Comparison of ENCODE assay signal across 21 mouse cellular contexts in the genomic region with DNA sequence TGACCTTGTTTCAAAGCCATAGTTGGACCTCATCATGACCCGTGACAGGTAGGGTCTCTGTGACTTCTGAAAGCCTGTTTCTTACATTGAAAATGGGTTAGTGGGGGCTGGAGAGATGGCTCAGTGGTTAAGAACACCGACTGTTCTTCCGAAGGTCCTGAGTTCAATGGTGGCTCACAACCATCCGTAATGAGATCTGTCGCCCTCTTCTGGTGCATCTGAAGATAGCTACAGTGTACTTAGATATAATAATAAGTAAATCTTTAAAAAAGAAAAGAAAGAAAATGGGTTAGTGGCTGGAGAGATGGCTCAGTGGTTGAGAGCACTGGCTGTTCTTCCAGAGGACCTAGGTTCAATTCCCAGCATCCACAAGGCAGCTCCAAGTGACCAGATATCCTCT. TPM values are rescaled to one million over a fixed set of nuclear protein-coding genes. Genes with fewer than 3 reads are reported as not detected.
DNase-seq lines count a peak whose midpoint lies in the region; ATAC-seq and TF ChIP-seq lines count a peak whose summit lies in the region.
"Not testable (repeated sequence)": the region's sequence is repeated elsewhere in the genome, so short reads cannot be mapped to it uniquely, and the experiment has no call there.
"Had no signal": no experiment of that assay in that cellular context is flagged by ENCODE, and none has a peak within 500 bp of the region (broad histone marks: within the 10 kb centered on the region; RNA-seq: fewer than 3 reads in every experiment).

No protein-coding gene starts in this region.

- not testable (repeated sequence) for ATAC-seq in kidney, postnatal 0 days (replicated peaks; ENCODE audit: low FRiP score, low read depth); lung, postnatal 0 days

- not testable (repeated sequence) for H3K27me3 ChIP-seq in E14TG2a.4 (ENCODE audit: insufficient read depth, low read length); heart, adult 2 months (ENCODE audit: control insufficient read depth, insufficient read depth, low read length); kidney, postnatal 0 days (ENCODE audit: insufficient read depth, low read length); lung, postnatal 0 days (replicated peaks; ENCODE audit: insufficient read depth, low read length); splenic B cell, adult 2 months (ENCODE audit: control insufficient read depth, insufficient read depth, low read length, poor library complexity, severe bottlenecking)

- H3K4me3 ChIP-seq in E14TG2a.4 (replicated peaks; ENCODE audit: low read length); heart, adult 2 months; kidney, postnatal 0 days (replicated peaks; ENCODE audit: low read depth, low read length); lung, postnatal 0 days (ENCODE audit: low read depth, low read length): not testable (repeated sequence)

- H3K4me1 ChIP-seq in E14TG2a.4 (replicated peaks; ENCODE audit: low read depth, low read length) = peaks cover 89% of the 10 kb centered on the region
- H3K4me1 ChIP-seq in heart, adult 2 months (ENCODE audit: control insufficient read depth, insufficient read depth, low read length); kidney, postnatal 0 days (replicated peaks; ENCODE audit: insufficient read depth, low read length): not testable (repeated sequence)
- peaks cover 11% of the 10 kb centered on the region; the same call in 1 of the 2 replicates for H3K4me1 ChIP-seq in lung, postnatal 0 days (ENCODE audit: insufficient read depth, low read depth, low read length)

- peak; percentile 34 for TF ChIP-seq CTCF in E14TG2a.4 (conservative IDR thresholded peaks at IDR 0.05; ENCODE audit: low read length)
- peak; percentile 56 for TF ChIP-seq CTCF in heart, adult 2 months (IDR thresholded peaks at IDR 0.05)
- TF ChIP-seq CTCF in kidney, postnatal 0 days (IDR thresholded peaks at IDR 0.05; ENCODE audit: low read depth) = peak; percentile 53
- peak; percentile 59 for TF ChIP-seq CTCF in lung, postnatal 0 days (IDR thresholded peaks at IDR 0.05)

- 55% methylated on average over 5 of the region's 5 CpGs for WGBS in heart, adult 2 months
- WGBS in kidney, postnatal 0 days = 48% methylated on average over 5 of the region's 5 CpGs
- 49% methylated on average over 5 of the region's 5 CpGs for WGBS in lung, postnatal 0 days

- not testable (repeated sequence) for TF ChIP-seq EP300 in heart, adult 2 months (IDR thresholded peaks at IDR 0.05; ENCODE audit: insufficient read depth, low read depth, low read length); lung, postnatal 0 days (IDR thresholded peaks at IDR 0.05)

- not testable (repeated sequence) for H3K9me3 ChIP-seq in E14TG2a.4 (ENCODE audit: low read length); kidney, postnatal 0 days (replicated peaks; ENCODE audit: low read length); lung, postnatal 0 days (ENCODE audit: low read length)

- peaks cover 16% of the 10 kb centered on the region for H3K36me3 ChIP-seq in E14TG2a.4 (ENCODE audit: insufficient read depth, low read length)
- H3K36me3 ChIP-seq in heart, adult 2 months (ENCODE audit: control insufficient read depth, insufficient read depth, low read length); kidney, postnatal 0 days (ENCODE audit: insufficient read depth, low read length); lung, postnatal 0 days (ENCODE audit: insufficient read depth, low read length); splenic B cell, adult 2 months (ENCODE audit: control insufficient read depth, insufficient read depth, low read length, poor library complexity, severe bottlenecking): not testable (repeated sequence)

- H3K4me2 ChIP-seq in kidney, postnatal 0 days (ENCODE audit: low read length); lung, postnatal 0 days (replicated peaks; ENCODE audit: low read depth, low read length): not testable (repeated sequence)

- H3K9ac ChIP-seq in heart, adult 2 months (ENCODE audit: low read depth, low read length); kidney, postnatal 0 days (ENCODE audit: low read depth, low read length); lung, postnatal 0 days (replicated peaks; ENCODE audit: low read depth): not testable (repeated sequence)

- not testable (repeated sequence) for TF ChIP-seq POLR2A in heart, adult 2 months (IDR thresholded peaks at IDR 0.05; ENCODE audit: insufficient read depth, low read depth, low read length)

- H3K79me2 ChIP-seq in heart, adult 2 months (replicated peaks; ENCODE audit: control insufficient read depth, insufficient read depth, low read length) = not testable (repeated sequence)

- DNase-seq in cerebellum, postnatal 25 days = peak; percentile 4 to 20
- not testable (repeated sequence) for DNase-seq in heart, adult 2 months; kidney, postnatal 0 days (ENCODE audit: low spot score); lung, postnatal 0 days (ENCODE audit: low spot score)
- DNase-seq in layer of hippocampus, postnatal 10 days (ENCODE audit: low spot score in 2 of 2) = peak; percentile 2 to 7
- peak; percentile 33 for DNase-seq in splenic B cell, adult 2 months (ENCODE audit: low read depth, low spot score)

- intact Hi-C loops in heart, adult 2 months (cut with DNase I) = loop anchor here (5.0 kb wide), 1 partner anchor 131 kb away; a partner anchor contains a TSS

- not testable (repeated sequence) for H3K27ac ChIP-seq in heart, adult 2 months; kidney, postnatal 0 days; lung, postnatal 0 days (ENCODE audit: low read length)

RNA-seq across cellular contexts. Expression of a gene that starts 1.3 kb away (rescaled TPM):
- 10 to 100 TPM in 1 of 2 experiments, 1 to 10 TPM in 1; 9.7 to 12.2 TPM for total RNA-seq in heart, adult 2 months (2021)
- polyA plus RNA-seq in heart, adult 2 months (2012; rRNA removed) = 19.5 and 24.8 TPM in 2 replicates
- 16.0 and 18.1 TPM in 2 replicates for polyA plus RNA-seq in kidney, postnatal 0 days (2015; fragmentation: Nextera tagmentation; extraction: Ambion mirVana)
- total RNA-seq in layer of hippocampus, postnatal 10 days (2021) = 100 to 1,000 TPM; 155 to 158 TPM
- 24.4 and 29.1 TPM in 2 replicates for polyA plus RNA-seq in lung, postnatal 0 days (2015; fragmentation: Nextera tagmentation; extraction: Ambion mirVana)

RNA-seq across cellular contexts. Expression of a gene that starts 5.7 kb away (rescaled TPM):
- 1 to 10 TPM; 1.0 to 1.7 TPM for total RNA-seq in heart, adult 2 months (2021)
- 0.47 TPM in 1 of 2 replicates, not detected in the other for polyA plus RNA-seq in heart, adult 2 months (2012; rRNA removed)
- polyA plus RNA-seq in kidney, postnatal 0 days (2015; fragmentation: Nextera tagmentation; extraction: Ambion mirVana) = 10.2 and 11.1 TPM in 2 replicates
- 1 to 10 TPM in 1 of 2 experiments, not detected in 1; 1.2 TPM for total RNA-seq in layer of hippocampus, postnatal 10 days (2021)
- polyA plus RNA-seq in lung, postnatal 0 days (2015; fragmentation: Nextera tagmentation; extraction: Ambion mirVana) = 5.8 and 6.1 TPM in 2 replicates
- total RNA-seq: hematopoietic stem cell, adult 5-6 weeks; left cerebral cortex, postnatal 4 days; megakaryocyte progenitor cell, adult 5-6 weeks had no signal
- polyA plus RNA-seq: activated CD4-positive, CD25-positive, alpha-beta regulatory T cell, adult 4 months; cerebellum, adult 2 months; embryonic facial prominence, embryonic 10.5 days; heart, embryonic 12.5 days; myocyte had no signal

RNA-seq across cellular contexts. Expression of a gene that starts 14.9 kb away (rescaled TPM):
- total RNA-seq in heart, adult 2 months (2021) = 1 to 10 TPM; 1.8 to 2.1 TPM
- polyA plus RNA-seq in heart, adult 2 months (2012; rRNA removed) = 1.3 and 2.2 TPM in 2 replicates
- 2.4 and 3.8 TPM in 2 replicates for polyA plus RNA-seq in kidney, postnatal 0 days (2015; fragmentation: Nextera tagmentation; extraction: Ambion mirVana)
- total RNA-seq in layer of hippocampus, postnatal 10 days (2021) = 1 to 10 TPM; 1.2 to 1.9 TPM
- 1.2 and 1.4 TPM in 2 replicates for polyA plus RNA-seq in lung, postnatal 0 days (2015; fragmentation: Nextera tagmentation; extraction: Ambion mirVana)
- total RNA-seq: hematopoietic stem cell, adult 5-6 weeks; megakaryocyte progenitor cell, adult 5-6 weeks had no signal
- polyA plus RNA-seq: activated CD4-positive, CD25-positive, alpha-beta regulatory T cell, adult 4 months; midbrain, embryonic 10.5 days; myocyte had no signal

RNA-seq across cellular contexts. Expression of a gene that starts 43.7 kb away (rescaled TPM):
- 10 to 100 TPM; 42.1 to 43.0 TPM for total RNA-seq in heart, adult 2 months (2021)
- 47.8 and 68.2 TPM in 2 replicates for polyA plus RNA-seq in heart, adult 2 months (2012; rRNA removed)
- polyA plus RNA-seq in kidney, postnatal 0 days (2015; fragmentation: Nextera tagmentation; extraction: Ambion mirVana) = 51.9 and 54.1 TPM in 2 replicates
- total RNA-seq in layer of hippocampus, postnatal 10 days (2021) = 10 to 100 TPM; 37.2 to 37.4 TPM
- polyA plus RNA-seq in lung, postnatal 0 days (2015; fragmentation: Nextera tagmentation; extraction: Ambion mirVana) = 20.8 and 21.8 TPM in 2 replicates

RNA-seq across cellular contexts. Expression of a gene that starts 45.5 kb away (rescaled TPM):
- not detected for total RNA-seq in heart, adult 2 months (2021)
- polyA plus RNA-seq in heart, adult 2 months (2012; rRNA removed) = 0.94 TPM in 1 of 2 replicates, not detected in the other
- polyA plus RNA-seq in kidney, postnatal 0 days (2015; fragmentation: Nextera tagmentation; extraction: Ambion mirVana) = 0.22 and 0.49 TPM in 2 replicates
- 1 to 10 TPM; 5.1 to 6.8 TPM for total RNA-seq in layer of hippocampus, postnatal 10 days (2021)
- 13.5 and 18.3 TPM in 2 replicates for polyA plus RNA-seq in lung, postnatal 0 days (2015; fragmentation: Nextera tagmentation; extraction: Ambion mirVana)
- total RNA-seq: adrenal gland, postnatal 36 days; gastrocnemius, postnatal 25 days; hematopoietic stem cell, adult 5-6 weeks; megakaryocyte progenitor cell, adult 5-6 weeks had no signal
- polyA plus RNA-seq: adrenal gland, adult 2 months; large intestine, adult 2 months; liver, embryonic 12.5 days had no signal
